In genomic region chr11:98930127-98930601, GRCm38 (mm10) we compare ENCODE assay signal across 8 mouse cellular contexts. TPM values are rescaled to one million over a fixed set of nuclear protein-coding genes. Genes with fewer than 3 reads are reported as not detected.
A peak's percentile ranks its signal among the peaks of the same experiment; 100 is the strongest.
DNase-seq lines count a peak whose midpoint lies in the region; ATAC-seq lines count a peak whose summit lies in the region.

No protein-coding gene starts in this region.

- intact Hi-C loops in gastrocnemius, postnatal 36 days (cut with DNase I), result no loop called here

- peak overlapping the region; percentile 61 for H3K4me2 ChIP-seq in forebrain, embryonic 15.5 days (replicated peaks)

- DNase-seq in gastrocnemius, postnatal 25 days, result peak; percentile 7
- no peak for DNase-seq in gastrocnemius, postnatal 36 days
- peak; percentile 84 for DNase-seq in NIH3T3 (ENCODE audit: low read depth)
- DNase-seq in limb, embryonic 10.5 days (ENCODE audit: low spot score), result no peak
- no peak for DNase-seq in testis, postnatal 10 days (ENCODE audit: low spot score)
- no peak for DNase-seq in layer of hippocampus, adult 9-10 months (ENCODE audit: low spot score)

- H3K9me3 ChIP-seq in forebrain, embryonic 15.5 days, result no peaks in the 10 kb centered on the region
- H3K9me3 ChIP-seq in limb, embryonic 10.5 days (replicated peaks), result no peaks in the 10 kb centered on the region

- H3K4me3 ChIP-seq in forebrain, embryonic 15.5 days, result peak overlapping the region; percentile 11; the same call in 1 of the 2 replicates
- H3K4me3 ChIP-seq in limb, embryonic 10.5 days, result peak overlapping the region; percentile 1; the same call in 1 of the 2 replicates

- peaks cover 2% of the 10 kb centered on the region; the same call in 1 of the 2 replicates for H3K27me3 ChIP-seq in forebrain, embryonic 15.5 days
- H3K27me3 ChIP-seq in limb, embryonic 10.5 days (ENCODE audit: low read depth, poor library complexity, severe bottlenecking), result no peaks in the 10 kb centered on the region

- ATAC-seq in forebrain, embryonic 15.5 days (replicated peaks), result no peak
- no peak for ATAC-seq in inflammation-experienced regulatory T-cells, adult 6 months

- peak overlapping the region; percentile 39; the same call in 1 of the 2 replicates for H3K27ac ChIP-seq in forebrain, embryonic 15.5 days (replicated peaks)
- peak overlapping the region; percentile 93 for H3K27ac ChIP-seq in limb, embryonic 10.5 days

- whole genome bisulfite sequencing in forebrain, embryonic 15.5 days, result 32% methylated on average over 7 of the region's 7 CpGs
- WGBS in limb, embryonic 10.5 days, result 79% methylated on average over 7 of the region's 7 CpGs

- peaks cover 77% of the 10 kb centered on the region for H3K4me1 ChIP-seq in forebrain, embryonic 15.5 days
- H3K4me1 ChIP-seq in limb, embryonic 10.5 days, result peaks cover 98% of the 10 kb centered on the region

- H3K9ac ChIP-seq in forebrain, embryonic 15.5 days (replicated peaks), result peak overlapping the region; percentile 14

- no peaks in the 10 kb centered on the region for H3K36me3 ChIP-seq in forebrain, embryonic 15.5 days
- peaks cover 6% of the 10 kb centered on the region for H3K36me3 ChIP-seq in limb, embryonic 10.5 days

RNA-seq across cellular contexts. Expression of gene Rara, which starts 2.5 kb away (rescaled TPM):
- total RNA-seq in gastrocnemius, postnatal 25 days (2021), result 10 to 100 TPM in 1 of 2 experiments, 1 to 10 TPM in 1; 9.4 to 12.8 TPM
- 10 to 100 TPM in 1 of 2 experiments, 1 to 10 TPM in 1; 8.7 to 13.2 TPM for total RNA-seq in gastrocnemius, postnatal 36 days (2021)
- polyA plus RNA-seq in forebrain, embryonic 15.5 days (2015; fragmentation: Nextera tagmentation; extraction: Ambion mirVana), result 9.2 and 9.9 TPM in 2 replicates
- polyA plus RNA-seq in limb, embryonic 10.5 days (2016; fragmentation: Nextera tagmentation; extraction: Ambion mirVana), result 38.4 and 43.7 TPM in 2 replicates
- polyA plus RNA-seq in inflammation-experienced regulatory T-cells, adult 6 months (2017; shearing (Covaris generic)), result 1 to 10 TPM; 7.4 to 8.1 (median 7.6) TPM

RNA-seq across cellular contexts. Expression of gene Cdc6, which starts 22.6 kb away (rescaled TPM):
- total RNA-seq in gastrocnemius, postnatal 25 days (2021), result under 1 TPM; 0.13 to 0.56 TPM
- total RNA-seq in gastrocnemius, postnatal 36 days (2021), result under 1 TPM; 0.20 to 0.64 TPM
- polyA plus RNA-seq in forebrain, embryonic 15.5 days (2015; fragmentation: Nextera tagmentation; extraction: Ambion mirVana), result 11.2 and 12.1 TPM in 2 replicates
- 69.9 and 79.5 TPM in 2 replicates for polyA plus RNA-seq in limb, embryonic 10.5 days (2016; fragmentation: Nextera tagmentation; extraction: Ambion mirVana)
- 10 to 100 TPM in 1 of 3 experiments, 1 to 10 TPM in 2; 5.1 to 40.6 (median 5.2) TPM for polyA plus RNA-seq in inflammation-experienced regulatory T-cells, adult 6 months (2017; shearing (Covaris generic))

RNA-seq across cellular contexts. Expression of gene Gjd3, which starts 52.7 kb away (rescaled TPM):
- not detected for total RNA-seq in gastrocnemius, postnatal 25 days (2021)
- total RNA-seq in gastrocnemius, postnatal 36 days (2021), result not detected
- 0.62 and 0.84 TPM in 2 replicates for polyA plus RNA-seq in forebrain, embryonic 15.5 days (2015; fragmentation: Nextera tagmentation; extraction: Ambion mirVana)
- polyA plus RNA-seq in limb, embryonic 10.5 days (2016; fragmentation: Nextera tagmentation; extraction: Ambion mirVana), result 0.24 and 0.29 TPM in 2 replicates
- polyA plus RNA-seq in inflammation-experienced regulatory T-cells, adult 6 months (2017; shearing (Covaris generic)), result not detected

Comparison
In these comparisons a context has a peak if more than half of its experiments do, and no peak if none do; other contexts are left out.
1. DNase-seq: peak in gastrocnemius, postnatal 25 days (single experiment) and NIH3T3 (single experiment); none in gastrocnemius, postnatal 36 days (0 of 2), limb, embryonic 10.5 days (single experiment), testis, postnatal 10 days (single experiment) and layer of hippocampus, adult 9-10 months (single experiment).